Comparison of ENCODE assay signal across 15 mouse cellular contexts in genomic region chr6:73576708-73577107, GRCm38 (mm10).
"Had no signal": no experiment of that assay in that cellular context is flagged by ENCODE, and none has a peak within 500 bp of the region (broad histone marks: within the 10 kb centered on the region; RNA-seq: fewer than 3 reads in every experiment).

No protein-coding gene starts in this region.

- H3K27me3 ChIP-seq: lung, embryonic 15.5 days; megakaryocyte, embryonic 14.5 days; midbrain, embryonic 13.5 days; midbrain, embryonic 15.5 days; neural tube, embryonic 12.5 days had no signal

- H3K27ac ChIP-seq: lung, embryonic 15.5 days; macrophage; midbrain, embryonic 13.5 days; midbrain, embryonic 15.5 days; neural tube, embryonic 12.5 days had no signal

- H3K36me3 ChIP-seq: lung, embryonic 15.5 days; midbrain, embryonic 13.5 days; midbrain, embryonic 15.5 days; neural tube, embryonic 12.5 days had no signal

- H3K9ac ChIP-seq: lung, embryonic 15.5 days; midbrain, embryonic 13.5 days; midbrain, embryonic 15.5 days; neural tube, embryonic 12.5 days had no signal

- DNase-seq: lung, adult 2 months; lung, postnatal 14 days; lung, postnatal 36 days; right cerebral cortex, postnatal 14 days; right cerebral cortex, postnatal 4 days; spleen, adult 18-20 months; thymus, adult 2 months; thymus, postnatal 25 days; thymus, postnatal 4 days had no signal

- H3K4me3 ChIP-seq: lung, embryonic 15.5 days; megakaryocyte, embryonic 14.5 days; midbrain, embryonic 13.5 days; midbrain, embryonic 15.5 days; neural tube, embryonic 12.5 days had no signal

- H3K4me1 ChIP-seq: lung, embryonic 15.5 days; megakaryocyte, embryonic 14.5 days; midbrain, embryonic 13.5 days; midbrain, embryonic 15.5 days; neural tube, embryonic 12.5 days had no signal
